Mouse (Mus musculus) spleen, adult 18-20 months (tissue): ENCODE measurements around the gene Gpn2.
A peak's percentile ranks its signal among the peaks of the same experiment; 100 is the strongest.

Experiments
- DNase-seq, 2 experiments: peaks; one replicate each; pipeline ENCODE4 v3.0.0; 2022; ENCODE audit warnings: mixed read lengths in 2 of 2

The Gpn2 gene

DNA sequence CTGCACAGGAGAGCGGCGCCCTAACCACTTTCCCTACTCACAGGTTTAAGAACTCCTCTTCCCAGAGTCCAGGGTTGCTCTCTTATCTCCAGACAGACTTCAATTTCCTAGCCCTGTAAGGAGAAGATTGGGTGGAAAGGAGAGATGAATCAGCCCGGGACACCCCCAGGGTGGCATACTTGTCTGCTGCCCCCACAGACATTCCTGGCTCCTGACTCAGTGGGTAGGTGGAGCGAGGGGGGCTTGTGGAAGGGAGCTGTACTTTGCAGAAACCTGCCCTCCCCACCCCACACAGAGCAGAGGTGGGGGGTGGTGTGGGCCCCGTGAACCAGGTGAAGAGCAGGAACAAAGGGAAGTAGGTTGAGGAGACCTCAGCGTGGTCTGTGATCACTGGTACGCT, 11.4 kb downstream of the Gpn2 start:
- DNase-seq: no peak

DNA sequence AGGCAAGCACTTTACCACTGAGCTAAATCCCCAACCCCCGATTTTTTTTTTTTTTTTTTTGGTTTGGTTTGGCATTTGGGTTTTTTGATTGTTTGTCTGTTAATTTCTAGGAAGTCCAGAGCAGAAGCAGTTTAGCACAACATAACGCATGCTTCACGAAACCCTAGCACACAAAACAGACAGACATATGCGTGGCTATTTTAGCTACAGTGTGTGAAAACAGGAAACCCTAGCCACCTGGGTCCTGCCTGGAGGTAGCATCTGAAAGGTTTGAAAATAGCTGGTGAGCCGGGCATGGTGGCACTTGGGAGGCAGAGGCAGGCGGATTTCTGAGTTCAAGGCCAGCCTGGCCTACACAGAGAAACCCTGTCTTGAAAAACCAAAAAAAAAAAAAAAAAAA, 11.9 kb downstream of the Gpn2 start:
- DNase-seq: no peak

DNA sequence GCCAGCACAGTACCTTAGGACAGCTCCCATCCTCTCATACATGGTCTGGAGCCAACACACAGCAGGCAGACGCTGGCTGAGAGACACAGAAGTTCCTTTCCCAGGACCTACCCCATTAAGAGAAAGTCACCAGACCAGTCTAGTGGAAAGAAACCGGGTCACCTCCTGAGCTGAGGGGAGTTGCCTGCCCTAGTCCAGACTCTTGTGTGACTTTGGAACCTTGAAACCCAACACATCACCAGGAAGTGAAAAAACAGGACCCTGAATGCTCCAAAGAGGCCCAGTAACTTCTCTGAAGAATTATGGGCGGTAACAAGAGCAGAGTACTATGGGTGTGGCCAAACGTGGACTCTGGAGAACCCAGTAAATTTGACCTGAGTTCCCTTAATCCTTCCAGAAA, 14.5 kb downstream of the Gpn2 start:
- no peak for DNase-seq

DNA sequence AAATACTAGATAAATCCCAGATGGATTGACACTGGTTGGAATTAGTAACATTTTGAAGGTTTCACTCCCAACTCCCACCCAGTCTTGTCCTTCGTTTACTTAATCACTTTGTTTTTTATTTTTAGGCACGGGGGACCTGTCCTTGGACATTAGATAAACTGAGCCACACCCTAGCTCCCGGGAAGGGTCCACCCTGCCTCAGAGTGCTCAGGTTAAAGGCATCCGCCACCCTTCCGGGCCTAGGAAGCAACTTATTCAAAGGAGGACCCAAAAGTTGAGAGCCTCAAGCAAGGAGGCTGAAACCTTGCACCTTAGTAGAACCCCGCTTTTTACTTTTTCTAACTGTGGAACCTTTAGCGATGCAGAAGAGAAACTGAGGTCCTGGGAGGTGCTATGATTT, 15.0 kb downstream of the Gpn2 start:
- DNase-seq: no peak

DNA sequence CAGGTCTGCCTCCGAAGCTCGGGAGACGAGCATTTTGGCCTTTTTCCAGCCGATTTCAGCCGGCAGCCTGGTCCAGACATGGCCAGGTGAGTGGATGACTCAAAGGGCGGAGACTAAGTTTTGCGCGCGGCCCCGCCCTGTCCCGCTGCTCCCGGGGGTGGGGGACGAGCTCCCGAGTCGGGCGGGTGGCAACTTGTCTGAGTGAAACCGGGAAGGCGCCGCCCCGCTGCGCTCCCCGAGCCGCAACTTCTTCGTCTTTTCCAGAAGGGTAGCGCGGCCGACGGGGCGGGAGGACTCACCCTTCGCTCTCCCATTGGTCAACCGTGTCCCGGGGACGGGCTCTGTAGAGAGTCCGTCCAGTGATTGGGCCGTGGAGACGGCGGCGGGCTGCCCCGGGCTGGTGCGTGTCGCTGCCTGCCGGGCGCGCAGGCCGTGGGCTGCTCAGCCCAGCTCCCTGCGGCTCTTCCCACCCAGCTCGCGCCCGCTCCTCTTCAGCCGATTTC, 15.5 kb downstream of the Gpn2 start:
- peak; percentile 84 to 89 for DNase-seq

DNA sequence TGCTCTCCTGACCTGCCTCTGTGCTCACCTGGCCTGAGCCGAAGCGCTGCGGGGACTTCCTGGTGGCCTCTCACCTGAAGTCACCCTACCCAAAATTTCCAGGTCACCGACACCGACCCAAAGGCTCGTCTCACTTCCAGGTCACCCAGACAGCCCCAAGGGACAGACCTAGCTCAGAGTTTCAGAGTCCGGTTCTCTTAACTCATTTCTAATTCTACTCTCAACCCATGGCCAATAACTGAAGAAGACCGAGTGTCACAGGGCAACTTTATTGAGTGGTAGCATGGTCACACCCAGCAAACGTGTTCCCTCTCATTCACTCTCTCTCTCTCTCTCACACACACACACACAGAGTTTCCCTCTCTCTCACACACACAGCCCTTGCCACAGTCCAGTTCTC, 16.1 kb downstream of the Gpn2 start:
- no peak for DNase-seq

DNA sequence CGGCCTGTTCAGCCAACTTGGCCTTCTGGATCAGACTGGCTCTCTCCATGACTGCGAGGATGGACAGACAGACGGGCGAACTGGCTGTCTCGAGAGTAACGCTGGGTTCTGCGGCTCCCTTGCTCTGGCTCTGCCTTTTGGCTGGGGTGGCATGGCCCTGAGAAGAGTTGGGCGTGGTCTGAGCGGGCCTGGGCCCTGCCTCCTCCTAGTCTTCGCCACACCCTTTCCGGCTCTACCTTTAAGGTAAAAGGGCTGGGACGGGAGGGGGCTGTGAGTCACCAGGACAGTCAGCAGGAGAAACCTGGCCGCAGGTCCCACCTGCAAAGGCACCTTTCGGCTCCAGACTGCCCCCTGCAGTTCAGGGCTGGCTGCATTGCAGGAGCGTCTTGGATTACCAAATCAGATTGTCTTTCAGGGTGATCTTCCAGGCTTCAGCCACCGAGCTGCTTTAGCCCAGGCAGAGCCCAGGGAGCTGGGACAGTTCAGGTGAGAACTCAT, 17.6 kb downstream of the Gpn2 start, which contains the start of gene Sfn:
Sfn (minus strand) TSS at position 448 of the 498 bp plus-strand sequence.
- DNase-seq: peak; percentile 58 to 75

DNA sequence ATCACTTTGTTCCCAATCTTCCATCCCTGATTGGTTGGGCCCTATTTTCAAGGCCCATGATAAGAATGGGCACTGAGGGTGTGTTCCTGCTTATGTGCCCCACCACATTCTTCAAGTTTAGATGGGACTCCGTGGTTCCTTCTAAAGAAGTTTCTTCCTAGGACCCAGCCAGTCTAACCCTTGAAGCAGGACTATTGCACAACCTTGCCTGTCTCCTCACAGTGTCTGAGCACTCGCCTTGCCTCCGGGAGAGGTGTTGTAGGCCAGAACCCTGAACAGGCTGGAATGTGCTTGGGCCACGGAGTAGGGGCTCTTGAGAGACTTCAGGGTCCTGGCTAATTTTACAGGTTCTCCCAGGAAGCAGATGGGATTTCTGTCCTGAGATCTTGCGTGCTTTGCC, 18.9 kb downstream of the Gpn2 start:
- DNase-seq: no peak

DNA sequence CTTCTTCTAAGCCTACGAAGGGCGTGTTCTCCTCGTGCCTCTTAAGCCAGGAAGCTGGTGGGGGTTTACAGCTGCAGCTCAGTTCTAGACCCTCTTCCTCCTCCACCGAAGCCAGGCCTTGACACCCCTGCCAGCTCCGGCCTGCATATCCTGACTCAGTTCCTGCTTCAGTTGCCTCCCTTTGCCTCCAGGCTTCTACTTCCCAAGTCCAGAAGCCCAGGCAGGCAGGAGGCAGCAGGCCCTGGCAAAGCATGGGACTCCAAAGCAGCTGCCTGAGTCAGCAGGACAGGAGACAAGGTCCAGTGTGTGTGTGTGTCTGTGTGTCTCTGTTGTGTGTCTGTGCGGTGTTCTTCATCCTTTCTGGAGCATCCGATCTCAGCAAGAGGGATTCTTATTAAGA, 20.0 kb downstream of the Gpn2 start:
- DNase-seq: no peak

DNA sequence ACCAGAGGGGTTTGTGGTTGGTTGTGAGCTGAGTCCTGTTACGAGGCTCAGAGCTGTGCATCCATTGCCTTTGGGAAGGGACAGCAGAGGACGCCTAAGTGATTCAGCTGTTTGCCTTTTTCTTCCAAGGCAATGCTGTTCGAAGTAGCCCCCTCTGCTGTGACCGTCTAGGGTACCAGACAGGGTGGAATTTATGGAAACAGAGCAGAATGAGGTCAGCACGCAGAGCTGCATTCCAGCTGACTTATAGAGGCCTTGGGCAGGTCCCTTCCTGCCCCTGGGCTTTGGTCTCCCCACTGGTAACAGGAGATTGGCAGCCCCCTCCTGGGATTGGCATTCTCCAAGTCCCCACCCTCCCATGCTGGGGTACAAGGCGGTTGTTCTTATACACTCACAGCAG, 20.7 kb downstream of the Gpn2 start:
- DNase-seq: no peak

DNA sequence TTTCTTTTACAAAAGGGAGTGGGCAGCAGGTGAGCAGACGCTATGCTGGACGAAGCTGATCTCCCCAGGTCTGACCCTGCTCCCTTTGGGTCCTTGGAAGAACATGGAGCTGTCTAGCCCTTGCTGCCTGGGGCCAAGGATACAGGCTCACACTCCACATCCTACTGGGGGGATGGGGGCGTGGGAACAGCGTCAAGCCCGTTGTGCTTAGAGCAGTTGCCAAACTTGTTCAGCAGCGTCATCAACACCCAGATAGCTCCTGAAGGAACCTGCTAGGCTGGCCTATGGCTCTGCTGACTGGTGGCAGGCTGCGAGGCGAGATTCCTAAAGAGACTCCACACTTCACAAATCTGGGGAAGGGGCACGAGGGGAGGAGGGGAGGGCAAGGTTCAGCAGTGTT, 21.2 kb downstream of the Gpn2 start:
- no peak for DNase-seq

DNA sequence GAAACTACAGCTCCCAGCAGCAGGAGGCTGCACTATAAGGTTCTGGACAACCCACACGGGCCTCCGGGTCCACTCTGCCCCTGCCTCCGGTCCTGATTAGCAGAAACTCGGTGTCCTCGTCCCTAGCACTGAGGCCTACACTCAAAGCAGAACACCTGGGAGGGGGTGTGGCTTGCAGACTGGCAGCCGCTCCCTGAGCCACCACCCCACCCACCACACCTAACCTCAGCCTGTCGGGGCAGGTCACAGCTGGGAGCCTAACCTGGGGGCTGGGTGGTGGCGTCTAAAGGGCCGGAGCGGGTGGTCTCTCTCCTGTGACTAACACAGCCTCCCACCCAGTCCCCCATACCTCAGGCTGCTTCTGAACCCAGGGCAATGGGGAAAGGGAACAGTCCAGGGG, 23.1 kb downstream of the Gpn2 start:
- DNase-seq: no peak

DNA sequence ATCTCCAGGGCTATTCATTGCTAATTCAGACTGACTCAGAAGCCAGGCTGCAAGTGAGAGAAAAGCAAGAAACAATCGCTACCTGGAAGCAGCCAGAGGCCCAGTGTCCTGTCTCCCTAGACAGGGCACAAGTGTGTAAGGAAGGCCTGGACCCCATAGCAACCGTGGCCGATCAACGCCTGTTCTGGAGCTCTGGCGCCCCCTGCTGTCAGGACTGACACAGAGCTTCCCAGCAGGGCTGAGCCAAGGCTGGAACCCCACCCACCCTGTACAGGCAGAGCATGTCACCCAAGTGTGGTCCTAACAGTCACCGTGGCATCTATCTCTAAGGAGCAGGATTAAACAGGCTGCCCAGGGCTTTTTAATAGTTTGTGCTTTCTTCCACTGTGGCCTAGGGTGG, 25.6 kb downstream of the Gpn2 start:
- DNase-seq: peak; percentile 71 to 88

DNA sequence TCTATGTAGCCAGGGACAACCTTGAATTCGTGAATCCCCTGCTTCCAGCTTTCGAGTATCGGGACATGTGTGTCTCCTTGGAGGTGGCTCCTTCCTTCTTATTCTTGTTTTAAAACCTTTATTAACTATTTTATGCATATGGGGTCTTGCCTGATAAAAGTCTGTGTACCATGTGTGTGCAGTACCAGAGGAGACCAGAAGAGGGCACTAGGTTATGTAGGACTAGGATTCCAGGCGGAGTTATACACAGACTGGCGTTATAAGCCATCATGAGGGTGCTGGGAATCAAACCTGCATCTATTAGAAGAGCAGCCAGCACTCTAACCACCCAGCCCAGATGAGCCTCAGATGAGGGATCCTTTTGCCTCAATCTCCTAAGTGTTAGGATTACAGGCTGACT, 27.7 kb downstream of the Gpn2 start:
- no peak for DNase-seq

DNA sequence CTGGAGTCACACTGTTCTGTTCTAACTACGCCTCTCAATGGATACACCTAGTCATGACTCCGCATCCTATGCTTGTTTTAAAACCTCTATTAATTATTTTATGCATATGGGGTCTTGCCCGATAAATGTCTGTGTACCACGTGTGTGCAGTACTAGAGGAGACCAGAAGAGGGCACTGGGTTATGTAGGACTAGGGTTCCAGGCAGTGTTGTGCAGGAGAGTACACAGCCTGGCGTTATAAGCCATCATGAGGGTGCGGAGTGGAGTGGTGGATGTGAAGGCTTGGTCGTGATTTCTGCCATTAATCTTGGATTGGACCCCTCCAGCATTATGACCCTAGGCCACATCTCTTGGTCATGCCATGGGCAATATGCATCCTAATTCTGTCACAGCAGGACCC, 28.3 kb downstream of the Gpn2 start:
- no peak for DNase-seq

DNA sequence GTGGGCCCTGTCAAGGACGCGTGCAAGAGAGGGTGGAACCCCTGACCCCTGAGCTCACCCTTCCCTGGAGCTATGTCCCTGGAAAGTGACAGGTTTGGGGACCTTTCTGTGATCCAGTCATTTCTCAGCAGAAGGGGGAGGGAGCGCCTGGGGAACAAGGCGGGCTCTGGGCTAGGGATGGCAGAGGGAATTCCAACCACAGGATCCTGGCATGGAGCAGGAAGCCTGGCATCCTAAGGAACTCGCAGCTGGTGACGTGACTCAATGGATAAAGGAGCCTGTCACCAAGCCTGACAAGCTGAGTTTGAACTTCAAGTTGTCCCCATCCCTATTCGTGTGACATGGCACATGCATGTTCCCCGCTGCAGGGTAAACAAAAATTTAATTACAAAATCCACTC, 28.9 kb downstream of the Gpn2 start:
- DNase-seq: no peak

DNA sequence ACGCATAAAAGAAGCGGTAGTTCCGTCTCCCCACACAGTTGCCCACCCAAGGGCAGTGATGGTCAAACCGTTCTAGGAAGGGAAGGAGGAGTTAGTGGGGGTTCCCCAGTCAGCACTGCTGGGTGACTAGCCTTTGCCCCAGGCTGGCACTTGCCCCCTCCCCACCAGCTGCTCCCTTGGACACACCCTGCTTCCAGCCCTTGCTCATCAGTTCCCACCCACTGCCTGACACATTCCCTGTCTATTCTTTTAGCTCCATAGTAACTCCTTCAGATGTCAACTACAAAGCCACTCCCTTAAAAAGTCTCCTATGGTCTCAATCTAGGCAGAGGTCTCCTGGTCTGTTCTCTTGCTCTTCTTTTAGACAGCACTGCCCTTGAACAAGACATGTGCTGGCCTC, 29.7 kb downstream of the Gpn2 start:
- no peak for DNase-seq

DNA sequence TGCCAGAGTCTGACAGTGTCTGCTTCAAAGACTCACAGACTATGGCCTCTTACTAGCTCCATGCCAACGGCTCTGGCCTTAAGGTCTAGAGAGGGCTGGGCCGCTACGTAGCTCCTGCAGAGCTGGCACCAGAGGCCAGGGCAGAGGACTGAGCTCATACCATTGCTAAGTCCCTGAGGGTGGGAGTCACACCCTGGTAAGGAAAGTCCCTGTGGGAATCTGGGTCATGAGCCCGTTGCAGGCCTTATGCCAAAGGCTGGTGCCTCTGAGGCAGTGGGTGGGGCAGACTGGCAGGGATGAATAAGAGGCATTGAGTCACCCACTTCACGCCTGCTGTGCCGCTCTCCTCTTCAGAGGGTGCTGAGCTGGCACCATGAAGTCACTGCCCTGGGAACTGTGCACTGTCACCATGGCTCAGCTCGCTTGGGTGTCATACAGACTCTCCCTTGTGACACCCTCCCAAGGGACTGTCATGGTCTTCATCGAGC, 30.2 kb downstream of the Gpn2 start:
- DNase-seq: peak in 1 of 2 experiments; percentile 44

DNA sequence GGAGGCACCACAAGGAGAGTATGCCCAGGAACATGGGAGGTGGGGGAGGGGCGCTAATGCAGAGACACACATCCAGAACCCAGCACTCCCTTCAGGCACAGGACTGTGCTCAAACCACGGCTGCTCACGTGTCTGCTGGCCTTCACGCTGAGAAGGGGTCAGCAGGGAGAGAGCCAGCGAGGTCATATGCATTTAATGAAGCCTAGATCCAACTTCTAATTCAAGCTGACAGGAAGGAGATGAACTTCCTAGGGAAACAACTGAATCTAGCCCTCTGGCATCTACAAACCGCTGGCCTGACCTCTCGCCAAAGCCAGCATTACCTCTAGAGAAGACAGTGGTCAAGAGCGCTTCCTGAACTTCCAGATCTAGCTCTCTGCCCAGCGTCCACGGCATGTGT, 31.3 kb downstream of the Gpn2 start:
- no peak for DNase-seq

DNA sequence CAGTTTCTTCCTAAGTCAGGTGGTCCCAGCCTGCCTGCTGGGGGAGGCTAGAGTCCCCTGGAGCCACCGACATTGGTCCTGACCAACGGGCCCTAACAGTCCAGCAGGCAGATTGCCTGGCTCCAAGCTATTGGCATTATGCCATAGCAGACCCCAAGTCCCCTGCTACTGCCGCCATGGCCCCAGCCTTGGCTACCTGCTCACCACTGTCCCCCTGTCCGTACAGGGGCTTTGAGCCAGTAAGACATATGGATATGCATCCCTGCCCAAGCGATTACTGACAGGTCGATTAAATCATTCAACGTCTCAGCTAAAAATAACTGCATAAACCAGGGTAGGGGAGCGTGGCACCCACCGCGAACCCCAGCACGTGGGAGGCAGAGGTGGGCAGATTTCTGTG, 33.8 kb downstream of the Gpn2 start:
- DNase-seq: no peak

DNA sequence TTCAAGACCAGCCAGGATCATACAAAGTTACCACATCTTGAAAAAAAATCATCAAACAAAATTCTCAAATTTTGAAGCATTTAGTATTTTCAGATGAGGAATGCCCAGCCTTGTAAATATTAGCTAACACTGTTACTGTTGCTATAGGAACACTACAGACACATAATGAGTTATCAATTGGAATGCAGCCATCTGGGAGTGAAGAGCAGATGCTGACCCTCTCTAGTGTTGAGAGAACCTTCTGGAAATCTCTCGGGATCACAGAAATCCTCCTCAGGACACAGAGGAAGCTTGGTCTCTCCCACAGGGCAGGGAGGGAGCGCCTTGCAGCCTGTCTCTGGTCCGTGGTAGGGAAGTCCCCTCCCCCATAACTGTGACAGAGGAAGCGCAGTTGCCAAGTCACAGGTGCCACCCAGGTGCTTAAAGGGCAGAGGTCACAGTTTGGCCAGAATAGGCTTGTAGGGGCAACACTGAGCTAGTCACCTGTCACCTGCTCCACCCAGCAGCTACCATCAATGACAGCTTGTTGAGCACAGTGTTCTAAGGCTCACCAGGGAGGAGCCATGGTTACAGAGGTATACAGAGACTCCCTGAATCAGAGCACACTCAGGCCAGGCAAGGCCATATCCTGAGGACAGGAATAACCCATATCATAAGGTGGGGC, 35.4 kb downstream of the Gpn2 start:
- DNase-seq: no peak

DNA sequence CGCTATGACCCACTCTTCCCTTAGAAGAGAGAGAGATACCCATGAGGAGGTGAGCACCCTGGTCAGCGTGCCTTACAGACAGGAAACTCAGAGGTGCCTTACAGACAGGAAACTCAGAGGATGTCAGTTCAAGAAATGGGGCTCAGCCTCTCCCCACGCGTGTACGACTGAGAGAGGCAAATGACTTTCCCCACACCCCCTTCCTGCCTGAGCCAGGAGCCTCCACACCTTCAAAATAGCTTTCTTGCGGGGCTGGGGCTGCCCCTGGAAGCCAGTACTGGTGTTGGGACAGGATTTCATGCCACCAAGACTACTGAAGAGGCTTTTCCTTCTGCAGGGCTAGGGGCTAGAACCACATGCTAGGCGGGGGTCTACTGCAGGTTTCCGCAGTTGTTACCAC, 36.5 kb downstream of the Gpn2 start:
- DNase-seq: no peak

DNA sequence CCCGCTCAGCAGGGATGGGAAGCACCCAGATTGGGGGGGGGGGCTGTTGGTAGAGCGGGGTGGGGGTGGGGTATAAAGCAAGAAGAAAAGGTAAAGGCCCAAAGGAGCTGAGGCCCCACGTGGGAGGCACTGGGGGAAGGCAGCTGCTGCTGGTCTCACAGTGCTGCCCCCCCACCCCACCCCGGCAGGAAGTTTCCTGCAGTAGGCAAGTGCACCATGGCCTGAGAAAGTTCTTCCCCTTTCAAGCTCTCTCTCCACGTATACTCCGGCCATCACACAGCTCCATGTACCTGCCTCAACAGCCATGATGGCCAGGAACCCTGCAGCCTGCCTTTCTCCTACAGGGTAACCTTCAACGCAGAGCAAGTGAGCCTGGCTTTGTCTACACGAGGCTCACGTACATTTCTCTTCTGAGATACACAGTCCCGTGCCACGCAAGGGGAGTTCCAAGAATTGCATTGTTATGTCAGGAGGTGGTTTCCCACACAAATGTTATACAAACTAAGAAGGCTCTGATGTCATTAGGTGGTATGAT, 38.1 kb downstream of the Gpn2 start:
- DNase-seq: peak; percentile 55 to 57

DNA sequence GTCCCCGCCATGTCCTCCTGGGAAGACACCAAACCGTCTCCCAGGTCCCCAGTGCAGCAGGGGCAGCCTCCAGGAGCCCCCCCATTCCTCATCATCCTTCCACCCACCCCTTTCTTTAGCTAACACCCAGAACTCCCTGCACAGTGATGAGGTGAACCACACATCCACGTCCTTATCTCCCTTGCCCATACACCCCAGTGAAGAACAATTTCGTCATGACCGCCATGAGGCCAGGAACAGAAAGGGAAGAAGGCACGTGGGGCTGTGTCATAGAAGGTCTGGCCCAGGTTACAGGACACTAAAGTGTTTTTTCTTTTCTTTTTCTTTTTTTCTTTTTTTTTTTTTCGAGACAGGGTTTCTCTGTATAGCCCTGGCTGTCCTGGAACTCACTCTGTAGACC, 40.7 kb downstream of the Gpn2 start:
- no peak for DNase-seq

DNA sequence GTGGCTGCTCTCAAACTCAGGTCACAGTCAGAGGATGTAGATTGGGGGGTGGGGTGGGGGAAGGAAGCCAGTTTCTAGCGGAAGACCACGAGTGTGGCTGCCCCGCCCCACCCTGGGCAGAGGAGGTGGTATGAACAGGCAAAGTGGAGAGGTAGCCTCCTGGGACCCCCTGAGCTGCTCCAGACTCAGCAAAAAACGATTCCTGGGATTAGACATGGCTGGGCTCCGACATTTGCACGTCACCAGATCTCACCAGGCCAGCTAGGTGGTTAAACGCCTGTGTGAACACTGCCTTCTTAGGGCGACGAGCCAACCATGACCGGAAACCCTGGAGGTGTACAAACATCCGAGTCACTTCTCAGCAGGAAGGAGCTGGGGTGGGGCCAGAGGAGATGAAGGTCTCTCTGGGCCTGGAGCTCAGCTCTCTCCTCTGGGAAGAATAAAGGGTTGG, 41.5 kb downstream of the Gpn2 start:
- DNase-seq: peak; percentile 72 to 73
